Mouse (Mus musculus): ENCODE data around the gene 4930522H14Rik.

DNA sequence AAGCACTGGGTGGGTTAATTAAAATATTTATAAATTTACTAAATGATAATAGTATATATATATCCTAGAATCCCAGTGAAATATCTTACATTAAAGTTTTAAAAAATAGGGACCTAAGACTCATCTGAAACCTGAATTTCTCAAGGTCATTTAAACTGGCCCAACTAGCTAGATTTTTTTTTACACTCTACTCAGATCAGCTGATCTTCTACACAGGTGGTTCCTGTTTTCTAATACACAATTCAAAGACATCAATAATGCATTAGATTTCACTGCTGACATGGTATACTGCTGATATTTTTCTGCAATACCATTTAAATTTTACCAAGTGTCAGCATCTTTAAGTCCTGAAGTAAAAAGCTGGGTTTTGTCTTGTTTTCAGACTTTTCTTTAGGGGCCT is 67.2 kb downstream of the 4930522H14Rik start:
- no peak for TF ChIP-seq CTCF (IDR thresholded peaks at IDR 0.05; ENCODE audit: low read depth)
- TF ChIP-seq EP300 (IDR thresholded peaks at IDR 0.05; ENCODE audit: low read depth), result no peak
